Mouse (Mus musculus): Measurements from ENCODE around the gene Pigs.
A peak's percentile ranks its signal among the peaks of the same experiment; 100 is the strongest.

DNA sequence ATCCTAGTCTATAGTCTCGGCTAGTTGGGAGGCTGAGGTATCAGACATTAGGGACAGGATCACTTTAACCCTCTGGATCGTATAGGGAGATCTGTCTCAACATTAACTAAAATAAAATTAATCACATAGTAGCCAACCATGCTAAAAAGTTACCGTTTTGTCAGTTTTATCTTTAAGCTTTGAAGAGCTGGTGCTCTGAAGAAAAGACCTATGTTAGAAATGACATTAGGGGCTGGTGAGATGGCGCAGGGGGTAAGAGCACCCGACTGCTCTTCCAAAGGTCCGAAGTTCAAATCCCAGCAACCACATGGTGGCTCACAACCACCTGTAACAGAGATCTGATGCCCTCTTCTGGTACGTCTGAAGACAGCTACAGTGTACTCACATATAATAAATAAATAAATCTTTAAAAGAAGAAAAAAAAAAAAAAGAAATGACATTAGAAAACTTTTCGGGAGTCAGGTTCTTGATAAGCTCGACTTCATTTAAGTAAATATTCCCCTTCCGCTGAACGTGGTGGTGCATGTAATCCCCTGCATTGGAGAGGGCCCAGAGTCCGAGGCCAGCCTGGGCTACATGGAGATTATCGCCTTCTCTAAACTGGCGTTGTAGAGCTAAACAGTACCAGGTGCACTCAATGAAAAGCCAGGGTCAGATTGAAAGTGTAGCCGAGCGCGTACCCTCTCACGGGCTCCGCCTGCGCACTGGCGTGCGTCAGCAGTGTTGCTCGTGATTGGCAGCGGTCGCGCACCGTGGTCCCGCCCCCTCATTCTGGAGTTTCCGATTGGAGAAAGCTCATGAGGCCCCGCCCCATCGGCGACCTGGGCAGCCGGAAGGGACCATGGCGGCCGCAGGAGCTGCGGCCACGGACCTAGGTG lies at the start of gene Pigs:
- TF ChIP-seq CTCF (conservative IDR thresholded peaks at IDR 0.05; ENCODE audit: insufficient read depth, insufficient read length, low read depth, low read length) = no peak
- TF ChIP-seq POLR2A (IDR thresholded peaks at IDR 0.05; ENCODE audit: low read depth, low read length) = peak; percentile 7
